Mouse (Mus musculus) frontal cortex, postnatal 10 days (tissue): ENCODE results near the gene Orc5.

Experiments
- DNase-seq, 2 experiments: peaks; one replicate each; pipeline ENCODE4 v3.0.0; 2022; ENCODE audit warnings: low spot score in 2 of 2, mixed read lengths in 1 of 2

Orc5 gene

DNA sequence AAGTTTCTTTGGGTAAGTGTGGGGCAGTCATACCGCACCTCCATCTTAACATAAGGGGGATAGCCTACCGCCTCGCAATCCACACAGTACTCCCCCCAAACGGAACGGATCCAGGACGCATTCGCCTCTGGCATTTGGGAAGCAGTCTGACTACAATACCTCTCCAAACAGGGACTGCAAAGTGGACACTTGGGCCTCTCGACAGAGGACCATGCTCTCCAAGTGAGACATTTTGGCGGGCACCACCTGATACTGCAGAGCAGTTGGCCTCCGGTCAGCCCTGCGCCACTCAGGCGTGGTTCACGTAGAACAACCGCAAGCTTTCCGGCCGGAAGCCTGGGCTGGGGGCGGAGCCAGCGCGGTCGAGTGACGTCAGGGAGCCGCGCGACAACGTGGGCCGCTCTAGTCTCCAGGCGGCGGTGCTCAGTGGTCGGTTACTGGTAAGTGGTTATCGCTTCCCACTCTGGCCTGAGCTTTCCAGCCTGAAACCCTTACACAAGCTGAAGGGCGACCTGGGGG is at the start of gene Orc5:
TSS of gene Orc5 (minus strand) at position 397 of the 519 bp plus-strand sequence.
- peak; percentile 87 to 92 for DNase-seq

DNA sequence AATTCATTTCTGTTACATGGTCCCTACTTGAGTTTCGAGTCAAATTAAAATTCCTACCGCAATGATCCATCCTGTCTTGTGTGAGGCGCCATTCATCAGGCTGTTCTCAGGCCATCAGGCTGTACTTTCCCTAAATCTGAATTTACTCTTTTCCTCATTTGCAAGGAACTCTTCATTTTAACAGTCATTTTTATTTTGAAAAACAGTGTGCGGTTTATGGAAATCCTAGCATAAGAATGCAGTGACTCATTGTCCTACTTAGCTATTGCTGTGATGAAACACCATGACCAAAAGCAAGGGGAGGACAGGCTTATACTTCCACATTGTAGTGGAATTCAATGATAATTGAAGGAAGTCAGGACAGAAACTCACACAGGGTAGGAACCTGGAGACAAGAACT is 46.8 kb upstream of the Orc5 start:
- no peak for DNase-seq

DNA sequence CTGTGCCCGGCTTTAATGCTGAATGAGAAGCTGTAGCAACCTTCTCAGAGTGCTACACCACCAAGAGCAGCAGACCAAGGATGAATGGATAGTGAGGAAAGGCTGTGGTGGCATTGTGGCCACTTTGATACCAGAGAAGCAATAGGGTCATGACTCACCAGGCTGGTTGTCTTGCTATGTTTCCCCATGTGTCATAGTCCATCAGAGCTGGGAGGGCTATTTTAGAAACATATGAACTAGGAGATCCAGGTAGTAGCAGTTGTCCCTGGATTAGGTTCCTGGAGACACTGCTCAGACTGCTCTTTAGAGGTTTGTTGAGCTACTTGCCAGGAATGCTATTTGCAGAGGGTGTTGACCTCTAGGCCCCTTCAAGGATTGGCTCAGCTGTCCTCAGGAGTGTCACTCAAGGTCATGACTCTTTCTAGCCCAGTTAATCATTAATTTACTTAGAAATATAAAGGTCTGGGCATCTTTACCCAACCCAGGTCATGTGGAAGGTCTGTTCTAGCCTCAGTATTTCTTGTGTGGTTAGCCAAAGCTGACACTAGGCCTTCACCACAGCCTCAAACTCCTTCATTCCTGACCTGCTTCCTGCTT is 39.2 kb upstream of the Orc5 start:
- DNase-seq, result no peak

DNA sequence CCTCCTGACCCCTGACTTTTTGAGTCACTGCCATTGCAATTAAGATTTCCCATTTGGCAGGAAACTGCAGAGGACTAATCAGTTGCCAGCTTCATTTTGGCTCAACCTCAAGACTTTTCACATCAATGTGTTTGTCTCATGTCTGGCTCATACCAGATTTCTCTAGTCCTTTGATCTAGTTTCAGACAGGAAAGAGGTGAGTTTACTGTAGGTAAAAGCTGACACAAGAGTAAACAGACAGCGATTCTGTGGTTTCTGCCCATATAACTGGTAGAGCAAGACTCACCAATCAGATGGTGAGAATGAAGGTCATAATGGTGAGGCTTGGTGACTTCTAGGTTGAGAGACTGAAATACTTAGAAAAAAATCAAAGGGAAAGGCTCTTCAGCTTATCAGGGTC is 37.3 kb upstream of the Orc5 start:
- DNase-seq, result no peak

DNA sequence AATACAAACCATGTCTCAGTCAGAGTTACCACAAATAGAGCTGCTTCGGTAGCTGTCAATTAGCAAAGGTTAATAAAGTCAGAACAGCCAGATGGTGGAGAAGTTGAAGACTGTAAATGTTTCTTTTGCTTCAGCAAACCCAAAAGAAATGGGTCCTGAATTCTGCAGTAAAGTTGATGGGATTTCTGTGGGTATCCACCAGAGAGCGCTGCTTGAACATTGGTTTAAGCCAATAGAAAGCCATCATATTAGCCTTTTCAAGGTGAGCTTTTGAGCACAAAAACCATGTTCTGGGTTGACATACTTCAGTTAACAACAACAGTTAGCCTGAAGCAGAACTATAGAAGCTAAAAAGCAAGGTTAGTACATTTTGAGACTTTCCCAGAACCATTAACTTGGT is 34.3 kb upstream of the Orc5 start:
- DNase-seq, result no peak

DNA sequence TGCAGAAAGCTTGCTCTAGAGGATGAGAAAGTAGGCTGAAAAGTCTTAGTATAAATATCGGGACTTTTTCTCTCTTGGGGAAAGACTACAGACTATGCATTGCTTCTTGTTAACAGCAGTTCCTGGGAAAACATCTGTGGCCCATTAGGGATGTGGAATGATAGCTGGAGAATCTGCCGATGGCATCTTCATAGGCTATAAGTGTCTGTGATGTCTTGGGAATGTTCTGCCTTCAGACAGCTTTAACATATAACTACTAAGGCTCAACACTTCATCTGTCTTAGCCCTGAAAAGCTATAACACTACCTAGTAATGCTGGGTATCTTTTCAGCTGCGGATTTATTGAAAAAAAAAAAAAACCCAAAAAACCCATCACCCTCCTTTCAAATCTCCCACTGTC is 27.8 kb upstream of the Orc5 start:
- no peak for DNase-seq

DNA sequence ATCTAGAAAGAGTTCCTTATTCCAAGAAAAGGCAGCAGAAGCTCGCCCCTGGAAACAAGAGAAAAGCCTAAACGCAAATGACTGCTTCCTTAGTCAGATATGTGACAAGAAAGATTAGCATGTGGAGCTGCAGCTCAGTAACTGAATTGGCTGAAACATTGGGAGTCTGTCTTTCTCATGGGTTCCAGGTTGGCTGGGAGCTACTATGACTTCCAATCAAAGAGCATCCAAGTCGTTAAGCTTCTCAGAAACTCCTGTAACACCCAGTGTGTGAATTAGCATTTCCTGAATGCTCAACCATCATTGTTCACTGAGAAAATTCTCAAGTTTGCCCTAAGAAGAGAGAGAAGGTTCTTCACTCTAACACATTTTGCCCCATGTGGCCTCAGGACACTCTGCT is 24.5 kb upstream of the Orc5 start:
- no peak for DNase-seq

DNA sequence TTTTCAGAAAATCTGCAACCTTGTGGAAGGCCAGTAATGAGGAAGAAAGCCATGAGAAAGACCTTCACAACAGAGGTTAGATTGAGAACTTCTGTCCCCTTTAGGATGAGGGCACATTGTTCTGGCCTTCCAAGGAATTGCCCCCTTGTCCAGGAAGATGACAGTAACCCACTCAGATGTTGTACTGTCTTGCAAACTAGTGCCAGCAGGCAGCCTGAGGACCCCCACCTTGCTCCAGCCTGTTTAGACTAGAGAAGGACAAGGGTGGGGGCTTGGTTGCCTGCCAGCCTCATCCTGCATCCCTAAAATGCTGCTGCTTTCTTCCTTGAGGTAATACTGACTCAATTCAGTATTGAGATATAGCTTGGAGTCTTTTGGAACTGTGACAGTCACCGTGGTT is 23.9 kb upstream of the Orc5 start:
- no peak for DNase-seq

DNA sequence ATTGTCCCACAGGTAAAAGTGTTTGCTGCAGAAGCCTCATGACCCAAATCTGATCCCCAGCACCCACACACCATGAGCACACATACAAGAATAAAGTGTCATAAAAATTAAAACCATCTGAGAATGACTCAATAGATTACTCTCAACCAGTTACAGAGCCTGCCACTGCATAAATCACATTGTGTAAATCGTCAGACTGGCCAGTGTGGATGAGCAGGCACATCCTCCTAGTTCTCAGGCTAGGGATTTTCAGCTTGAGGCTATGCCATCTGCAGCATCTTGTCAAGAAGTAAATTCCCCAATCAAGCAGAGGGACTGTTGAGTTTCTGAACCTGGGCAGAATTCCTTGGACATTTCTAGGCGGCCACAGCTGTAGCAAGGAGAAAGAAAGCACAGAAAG is 23.5 kb upstream of the Orc5 start:
- no peak for DNase-seq

DNA sequence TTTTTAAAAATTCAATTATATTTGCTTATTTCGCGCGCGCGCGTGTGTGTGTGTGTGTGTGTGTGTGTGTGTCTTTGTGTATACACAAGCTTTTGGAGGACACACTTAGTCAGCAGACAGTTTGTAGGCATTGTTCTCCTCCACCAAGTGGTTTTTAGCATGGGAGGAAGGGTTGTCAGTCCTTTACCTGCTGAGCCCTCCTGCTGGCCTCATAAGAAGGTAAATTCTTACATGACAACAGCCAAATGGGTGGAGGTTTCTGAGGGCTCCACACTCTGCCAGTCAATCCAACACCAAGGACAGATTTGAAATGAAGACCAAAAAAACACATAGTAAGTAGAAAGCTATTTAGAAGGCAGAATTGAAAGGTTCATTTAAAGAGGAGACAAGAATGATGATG is 22.7 kb upstream of the Orc5 start:
- no peak for DNase-seq

DNA sequence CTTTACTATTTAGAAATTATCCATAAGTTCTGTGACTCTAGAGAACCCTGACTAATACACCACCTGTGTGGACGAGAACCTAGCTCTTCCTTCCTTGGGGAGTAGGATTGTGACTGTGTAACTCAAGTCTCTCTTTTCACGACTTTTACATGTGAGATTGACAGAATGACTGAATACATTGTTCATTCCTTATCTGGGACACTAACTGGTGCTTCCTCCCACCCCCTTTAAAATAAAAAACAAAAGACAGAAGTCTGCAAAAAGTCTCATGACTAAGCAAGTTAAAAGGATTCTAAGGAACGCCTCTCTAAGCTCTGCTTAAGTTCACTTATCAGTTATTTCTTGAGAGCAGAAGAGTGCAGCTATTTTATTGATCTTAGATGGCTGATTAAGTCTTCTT is 22.2 kb upstream of the Orc5 start:
- DNase-seq, result no peak

DNA sequence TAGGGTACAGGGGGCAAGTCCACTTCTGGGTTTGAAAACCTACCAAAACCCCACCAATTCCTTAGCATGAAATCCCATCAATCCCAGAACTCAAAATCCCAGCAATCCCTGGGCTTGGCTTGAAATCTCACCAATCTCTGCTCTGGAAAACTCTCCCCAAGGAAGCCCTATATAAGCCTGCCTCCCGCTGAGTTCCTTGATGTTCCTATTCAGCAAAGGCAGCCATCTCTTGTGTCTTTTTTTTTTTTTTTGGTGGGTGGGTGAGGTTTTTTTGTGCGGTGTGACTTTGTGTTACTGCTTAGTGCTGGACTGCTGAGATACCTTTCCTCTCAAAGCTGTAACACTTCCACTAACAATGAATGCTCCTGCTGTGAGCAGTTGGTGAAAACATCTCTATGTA is 15.5 kb upstream of the Orc5 start:
- no peak for DNase-seq

DNA sequence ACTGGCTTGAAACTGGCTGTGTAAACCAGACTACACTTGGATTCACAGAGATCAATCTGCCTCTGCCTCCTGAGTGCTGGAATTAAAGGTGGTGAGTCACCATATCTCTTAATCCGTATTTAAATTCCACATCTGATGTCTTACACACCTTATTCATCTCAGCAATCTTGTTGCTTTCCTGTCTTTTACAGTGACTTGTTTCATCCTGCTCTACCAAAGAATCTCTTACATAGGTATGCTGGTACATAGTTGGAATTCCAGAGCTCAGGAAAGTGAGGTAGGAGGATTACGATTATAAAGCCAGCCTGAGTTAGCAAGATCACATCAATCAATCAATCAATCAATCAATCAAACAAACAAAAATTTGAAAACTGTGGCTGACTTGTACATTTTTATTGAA is 9.6 kb upstream of the Orc5 start:
- DNase-seq, result no peak

DNA sequence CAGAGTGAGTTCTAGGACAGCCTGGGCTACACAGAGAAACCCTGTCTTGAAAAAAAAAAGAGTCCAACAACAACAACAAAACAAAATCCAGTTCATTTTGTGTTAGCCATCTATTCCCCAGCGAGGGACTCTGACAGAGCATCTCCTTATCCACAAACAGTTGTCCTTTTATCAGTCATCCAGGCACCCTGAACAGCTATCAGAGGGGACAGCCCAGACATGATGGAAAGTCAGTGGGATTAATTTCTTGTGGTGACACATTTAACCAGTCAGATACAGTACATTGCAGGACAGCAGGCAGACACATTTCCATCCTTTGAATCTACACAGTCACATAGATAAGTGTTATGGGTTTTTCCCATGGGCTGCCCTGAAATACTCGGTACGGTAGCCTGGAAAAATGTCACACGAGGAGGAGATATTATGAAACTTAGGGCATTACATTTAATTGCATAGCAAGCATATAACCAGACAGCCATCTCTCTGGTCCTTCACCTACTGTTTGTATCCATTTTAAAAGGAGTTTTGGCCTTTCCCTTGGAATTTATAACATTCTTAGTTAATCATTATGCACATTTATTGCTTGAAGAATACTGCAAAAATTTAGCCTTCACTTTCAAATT is 7.4 kb upstream of the Orc5 start:
- DNase-seq, result no peak

DNA sequence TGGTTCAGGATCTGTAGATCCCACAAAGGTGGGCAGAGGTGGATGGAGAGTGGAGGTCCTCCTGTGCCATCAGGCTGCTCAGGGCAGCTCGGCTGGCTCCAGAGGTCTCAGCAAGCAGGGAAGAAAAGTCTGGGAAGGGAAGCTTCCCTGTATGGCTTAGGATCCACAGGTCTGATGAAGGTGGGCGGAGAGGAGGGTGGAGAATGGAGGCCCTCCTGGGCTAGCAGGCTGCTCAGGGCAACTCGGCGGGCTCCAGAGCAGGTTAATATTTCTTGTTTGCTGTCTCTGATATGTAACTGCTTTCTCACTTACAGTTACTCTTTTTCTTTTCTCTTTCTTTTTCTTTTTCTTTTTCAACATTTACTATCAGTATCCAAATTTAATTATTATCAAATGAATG is 6.5 kb upstream of the Orc5 start:
- no peak for DNase-seq

DNA sequence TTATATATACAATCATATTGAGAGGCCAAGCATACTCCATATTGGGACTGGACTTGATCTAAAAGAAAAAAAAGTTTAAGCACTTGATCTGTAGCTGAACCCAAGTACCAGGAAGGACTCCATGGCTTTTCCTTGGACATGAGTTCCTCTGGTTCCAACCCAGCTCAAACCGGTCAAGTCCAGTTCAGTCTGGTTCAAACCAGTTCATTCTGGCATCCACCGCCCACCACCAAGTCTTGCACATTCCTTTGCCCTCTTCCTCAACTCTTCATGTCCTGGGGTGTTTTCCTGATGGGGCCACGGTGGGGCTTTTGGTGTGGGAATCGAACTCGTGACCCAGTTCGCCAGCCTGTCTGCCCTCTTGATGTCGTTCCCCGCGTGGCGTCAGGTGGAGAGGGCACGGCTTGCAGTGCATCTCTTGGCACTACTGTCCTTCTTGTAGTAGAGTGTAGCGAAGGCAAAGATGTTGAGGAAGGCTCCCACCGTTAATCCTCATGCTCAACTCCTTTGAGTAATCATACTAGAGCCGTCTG is 2.1 kb upstream of the Orc5 start:
- DNase-seq, result no peak

DNA sequence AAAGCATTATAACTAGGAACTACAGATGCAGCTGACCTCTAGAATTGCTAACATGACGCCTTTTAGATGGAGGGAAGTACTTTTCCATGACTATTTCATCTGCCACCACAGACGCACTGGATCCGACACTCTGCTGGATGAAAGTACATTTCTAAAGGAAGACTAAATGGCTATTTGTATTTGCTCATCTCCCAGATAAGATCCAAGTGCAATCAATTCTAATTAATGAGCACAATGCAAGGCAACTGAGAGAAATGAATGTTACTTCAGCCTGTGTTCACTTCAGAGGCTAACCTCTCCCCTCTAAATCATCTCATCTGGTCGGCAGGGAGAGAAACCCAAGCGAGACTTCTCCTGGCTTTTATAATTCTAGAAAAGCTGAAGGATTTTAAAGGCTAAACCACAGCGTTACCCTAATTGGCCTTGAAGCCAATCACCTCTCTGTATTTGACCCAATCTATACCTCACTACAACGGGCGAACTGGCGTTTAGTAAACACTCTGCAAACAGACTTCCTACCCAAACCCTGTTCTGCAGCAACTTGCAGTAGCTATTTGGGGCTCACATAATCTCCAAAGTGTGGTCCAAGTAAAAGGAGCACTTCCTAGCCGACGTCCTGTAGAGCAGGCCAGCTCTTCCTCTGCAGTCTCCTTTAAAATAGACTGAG is 730 bp downstream of the Orc5 start:
- no peak for DNase-seq

DNA sequence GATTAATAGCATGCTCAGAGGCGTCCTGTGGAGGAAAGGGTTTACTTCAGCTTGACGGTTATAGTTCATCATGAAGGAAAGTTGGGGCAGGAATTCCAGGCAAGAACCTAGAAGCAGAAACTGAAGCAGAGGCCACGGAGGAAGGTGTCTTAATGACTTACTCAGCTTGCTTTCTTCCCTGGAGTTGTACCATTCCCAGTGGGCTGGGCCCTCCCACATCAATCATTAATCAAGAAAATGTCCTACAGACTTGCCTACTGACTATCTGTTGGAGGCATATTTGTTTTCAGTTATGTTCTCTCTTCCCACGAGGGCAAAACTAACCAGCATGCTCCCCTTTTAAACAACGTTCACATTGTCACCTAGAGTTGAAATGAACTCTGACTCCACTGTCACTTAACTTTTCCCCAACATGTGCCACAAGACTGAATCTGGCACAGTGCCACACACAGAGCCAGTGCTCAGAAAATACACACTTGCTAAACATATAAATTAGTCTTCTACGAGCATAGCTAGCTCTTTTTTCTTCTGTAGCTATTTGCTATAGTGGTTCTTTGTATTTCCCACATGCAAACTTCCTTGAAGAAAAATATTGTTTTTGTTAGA is 1.6 kb downstream of the Orc5 start:
- no peak for DNase-seq

DNA sequence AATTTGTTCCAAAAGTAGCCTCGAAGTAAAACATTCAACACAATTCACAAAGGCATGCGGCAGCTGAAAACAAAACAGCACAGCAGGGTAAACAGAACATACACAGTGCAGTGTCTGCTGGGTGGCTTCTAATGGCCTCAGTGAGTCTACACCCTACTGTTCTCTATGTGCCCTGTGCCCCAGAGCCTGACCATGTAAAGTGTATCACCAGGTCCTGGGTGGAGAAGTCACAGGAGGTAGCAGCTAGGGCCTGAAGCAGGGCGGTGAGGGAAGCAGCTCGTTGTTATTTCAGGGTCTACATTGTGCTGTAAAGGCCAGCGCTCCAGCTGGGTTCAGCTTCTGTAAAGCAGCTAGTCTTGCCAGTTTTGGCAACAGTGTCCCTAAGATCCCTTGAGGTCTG is 3.7 kb downstream of the Orc5 start:
- DNase-seq, result no peak

DNA sequence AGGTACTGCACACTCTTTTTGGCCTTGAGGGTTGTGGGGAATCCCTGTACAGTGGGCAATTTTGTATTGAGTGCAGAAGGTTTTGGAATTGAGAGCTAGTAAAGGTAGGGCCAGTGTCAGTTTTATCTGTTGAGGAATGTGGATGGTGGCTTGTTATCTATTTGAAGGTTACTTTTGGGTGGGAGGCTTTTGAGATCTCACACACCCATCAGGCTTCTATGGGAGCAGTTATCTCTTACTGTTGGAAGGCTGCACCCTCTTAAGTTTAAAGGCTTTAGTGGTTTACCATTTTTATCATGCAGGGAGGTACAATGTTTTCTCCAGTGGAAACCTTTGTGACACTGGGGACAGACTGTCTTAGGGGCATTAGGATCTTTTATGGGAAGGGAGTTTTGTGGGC is 4.9 kb downstream of the Orc5 start:
- no peak for DNase-seq

DNA sequence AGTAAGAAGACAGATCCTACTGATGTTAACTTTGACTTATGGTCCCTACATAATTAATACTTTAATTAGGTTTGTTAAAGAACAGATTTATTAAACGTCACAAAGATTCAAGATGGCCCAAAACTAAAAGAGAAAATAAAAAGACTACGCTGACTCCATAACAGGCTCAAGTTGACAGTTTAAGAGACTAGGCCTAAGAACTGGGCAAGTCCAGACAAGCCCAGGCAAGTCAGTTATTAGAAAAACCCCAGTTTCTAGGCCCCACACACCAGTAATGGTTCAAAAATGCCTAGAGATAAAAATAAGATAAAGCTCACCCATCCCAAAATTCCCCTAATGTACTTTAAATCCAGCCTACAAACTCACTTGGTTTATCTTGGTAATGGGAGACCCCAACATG is 7.6 kb downstream of the Orc5 start:
- no peak for DNase-seq

DNA sequence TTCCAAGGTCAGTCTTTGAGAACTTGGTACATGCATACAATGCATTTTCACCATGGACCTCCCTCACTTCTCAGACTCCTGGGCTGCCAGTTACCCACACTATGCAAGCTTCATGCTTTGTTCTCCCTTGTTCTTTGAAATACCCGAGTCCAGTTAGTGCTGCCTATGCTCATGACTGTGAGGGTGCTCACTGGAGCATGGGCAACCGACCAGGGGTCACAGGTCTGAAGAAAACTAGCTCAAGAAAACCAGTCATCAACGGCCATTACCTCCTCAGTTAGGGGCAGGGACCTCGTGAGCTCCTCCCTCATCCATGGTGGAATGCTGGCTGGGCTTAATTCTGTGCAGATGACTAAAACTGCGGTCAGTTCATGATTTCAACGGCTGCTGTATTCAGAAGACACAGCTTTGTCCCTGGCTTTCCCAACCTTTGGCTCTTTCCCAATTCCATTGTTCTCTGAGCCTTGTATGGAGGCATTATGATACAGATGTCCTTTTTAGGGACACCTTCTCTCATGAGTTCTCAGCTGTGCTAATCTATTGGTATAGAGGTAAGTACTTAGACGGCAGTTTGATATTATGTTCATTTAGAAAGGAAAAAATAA is 11.1 kb downstream of the Orc5 start:
- DNase-seq, result no peak
